Mouse (Mus musculus): ENCODE measurements around the gene Ogdh.

- no peak for TF ChIP-seq CTCF (IDR thresholded peaks at IDR 0.05; ENCODE audit: low read depth, low read length)
- no peak for TF ChIP-seq POLR2A (IDR thresholded peaks at IDR 0.05; ENCODE audit: extremely low read depth, insufficient read depth, low read length)
Observed at GRCm38 (mm10) chr11:6349586-6349985, 58.2 kb downstream of the Ogdh start.
